Mouse (Mus musculus) small intestine, adult 2 months (tissue): ENCODE measurements around the gene Slc37a1.

Source experiments
- CTCF ChIP-seq: fragments of 200-500 bp; IDR thresholded peaks from 2 replicates; pipeline ENCODE4 v1.5.1; 2012; ENCODE audit warnings: low read depth, mild to moderate bottlenecking, control low read depth, inconsistent platforms, low read length, moderate library complexity, mixed read lengths; ENCODE audit not compliant: insufficient replicate concordance, insufficient read length; ENCODE audit errors: extremely low read depth
- POLR2A ChIP-seq: fragments of 200-500 bp; IDR thresholded peaks from 2 replicates; pipeline ENCODE4 v1.6.1; 2012; ENCODE audit warnings: low read depth, mild to moderate bottlenecking, control low read depth, inconsistent platforms, low read length, moderate library complexity

- TF ChIP-seq CTCF (no peak), POLR2A (no peak)
Measured at GRCm38 (mm10) chr17:31281830-31282686, 4.5 kb upstream of the Slc37a1 start.
